In genomic region chr11:33089856-33090255, GRCm38 (mm10) we compare ENCODE assay signal across 16 mouse cellular contexts. TPM values are rescaled to one million over a fixed set of nuclear protein-coding genes. Genes with fewer than 3 reads are reported as not detected.
DNase-seq lines count a peak whose midpoint lies in the region.
"Had no signal": no experiment of that assay in that cellular context is flagged by ENCODE, and none has a peak within 500 bp of the region (broad histone marks: within the 10 kb centered on the region; RNA-seq: fewer than 3 reads in every experiment).

No protein-coding gene starts in this region.

- peak; percentile 10 for DNase-seq in cerebellum, adult 9-11 months
- DNase-seq in cerebellum, adult 8-10 months, result no peak
- DNase-seq in frontal cortex, adult 2 months (ENCODE audit: extremely low spot score in 1 of 2, low spot score in 1 of 2), result peak; percentile 20 to 41
- DNase-seq in frontal cortex, postnatal 14 days (ENCODE audit: low spot score in 2 of 2), result no peak
- DNase-seq in right cerebral cortex, adult 2 months (ENCODE audit: low spot score in 2 of 2), result peak; percentile 27 to 38
- no peak for DNase-seq in right cerebral cortex, postnatal 4 days
- peak; percentile 51 to 57 for DNase-seq in cerebellum, postnatal 36 days
- no peak for DNase-seq in gastrocnemius, adult 8-10 months (ENCODE audit: low spot score in 2 of 2)
- DNase-seq: B cell, adult 2 months; gastrocnemius, postnatal 36 days; heart, postnatal 4 days; kidney, postnatal 4 days; layer of hippocampus, adult 9-11 months; liver, embryonic 13.5 days; lung, embryonic 14.5 days; lung, postnatal 36 days had no signal

RNA-seq across cellular contexts. Expression of gene Fgf18, which starts 57.3 kb away (rescaled TPM):
- 0.82 and 0.94 TPM in 2 replicates for polyA plus RNA-seq in frontal cortex, adult 2 months (2012; rRNA removed)
- 1 to 10 TPM in 2 of 4 experiments, under 1 TPM in 2; 0.54 to 2.1 (median 0.94) TPM for total RNA-seq in gastrocnemius, adult 8-10 months (2022)

Comparison
In these comparisons a context has a peak if more than half of its experiments do, and no peak if none do; other contexts are left out.
1. DNase-seq: peak in cerebellum, adult 9-11 months (single experiment), frontal cortex, adult 2 months (2 of 2), right cerebral cortex, adult 2 months (2 of 2) and cerebellum, postnatal 36 days (2 of 2); none in cerebellum, adult 8-10 months (single experiment), frontal cortex, postnatal 14 days (0 of 2), right cerebral cortex, postnatal 4 days (single experiment) and gastrocnemius, adult 8-10 months (0 of 2).